Mouse (Mus musculus) gonadal fat pad, adult 2 months (tissue): ENCODE data around the gene Wdr83. TPM values are rescaled to one million over a fixed set of nuclear protein-coding genes. Genes with fewer than 3 reads are reported as not detected.

ENCODE experiments used
- DNase-seq: peaks from one replicate; pipeline ENCODE4 v3.0.0-alpha.2; 2012; ENCODE audit warnings: low read depth
- polyA plus RNA-seq: library from polyadenylated mRNA; depleted of rRNA; stranded (reverse); fragments of >200 nt; gene quantifications from 2 replicates; pipeline ENCODE4 v1.2.3, GENCODE M21; 2012; rRNA removed

The Wdr83 gene
- polyA plus RNA-seq, 1 experiment: 35.7 TPM

GRCm38 (mm10) chr8:85035165-85035727, 45.9 kb downstream of the Wdr83 start:
- no peak for DNase-seq

- no peak for DNase-seq
Observed at GRCm38 (mm10) chr8:85034764-85035163, 46.3 kb downstream of the Wdr83 start.

GRCm38 (mm10) chr8:85033867-85034266, 47.2 kb downstream of the Wdr83 start:
- no peak for DNase-seq

- no peak for DNase-seq
Observed at GRCm38 (mm10) chr8:85032622-85033311, 48.3 kb downstream of the Wdr83 start.

- no peak for DNase-seq
Observed at GRCm38 (mm10) chr8:85029271-85029670, 51.8 kb downstream of the Wdr83 start.

GRCm38 (mm10) chr8:85027922-85028321, 53.2 kb downstream of the Wdr83 start:
- DNase-seq: no peak

- DNase-seq: no peak
Observed at GRCm38 (mm10) chr8:85027516-85027855, 53.6 kb downstream of the Wdr83 start.

GRCm38 (mm10) chr8:85026670-85027515, 54.2 kb downstream of the Wdr83 start, which contains the start of gene Trir:
Trir (plus strand) TSS chr8:85026823.
- no peak for DNase-seq

- DNase-seq: no peak
Observed at GRCm38 (mm10) chr8:85025098-85025932, 55.8 kb downstream of the Wdr83 start, which contains the start of gene Asna1. Asna1 (minus strand) TSS chr8:85025281.

Other genes with a start within 250 kb of the Wdr83 start
- gene Gadd45gip1, start 249.8 kb downstream of the Wdr83 start, polyA plus RNA-seq: 14.6 and 21.4 TPM in 2 replicates
- 75.1 and 88.9 TPM in 2 replicates for gene Rad23a, start 240.6 kb downstream of the Wdr83 start, polyA plus RNA-seq
- gene Calr, start 234.4 kb downstream of the Wdr83 start, polyA plus RNA-seq: 563 and 854 TPM in 2 replicates
- 44.7 and 52.1 TPM in 2 replicates for gene Farsa, start 224.3 kb downstream of the Wdr83 start, polyA plus RNA-seq
- gene Syce2, start 209.2 kb downstream of the Wdr83 start, polyA plus RNA-seq: 3.3 and 3.7 TPM in 2 replicates
- gene Gcdh, start 187.4 kb downstream of the Wdr83 start, polyA plus RNA-seq: 102 and 104 TPM in 2 replicates
- 0.67 and 0.69 TPM in 2 replicates for gene Klf1, start 179.4 kb downstream of the Wdr83 start, polyA plus RNA-seq
- 29.5 and 30.8 TPM in 2 replicates for gene Dnase2a, start 172.7 kb downstream of the Wdr83 start, polyA plus RNA-seq
- 0.56 and 0.66 TPM in 2 replicates for gene Mast1, start 143.9 kb downstream of the Wdr83 start, polyA plus RNA-seq
- not detected in 2 replicates for gene Rtbdn, start 134.3 kb downstream of the Wdr83 start, polyA plus RNA-seq
- 3.3 and 6.8 TPM in 2 replicates for gene Gm49661, start 111.9 kb downstream of the Wdr83 start, polyA plus RNA-seq
- 191 and 202 TPM in 2 replicates for gene Prdx2, start 111.7 kb downstream of the Wdr83 start, polyA plus RNA-seq
- gene Rnaseh2a, start 111.5 kb downstream of the Wdr83 start, polyA plus RNA-seq: 44.0 and 58.8 TPM in 2 replicates
- 37.2 and 42.8 TPM in 2 replicates for gene Junb, start 102.6 kb downstream of the Wdr83 start, polyA plus RNA-seq
- 16.5 and 24.7 TPM in 2 replicates for gene Hook2, start 90.7 kb downstream of the Wdr83 start, polyA plus RNA-seq
- gene Best2, start 66.8 kb downstream of the Wdr83 start, polyA plus RNA-seq: not detected in 2 replicates
- gene Asna1, start 56.0 kb downstream of the Wdr83 start, polyA plus RNA-seq: 154 and 168 TPM in 2 replicates
- gene Trir, start 54.5 kb downstream of the Wdr83 start, polyA plus RNA-seq: 64.2 and 100 TPM in 2 replicates
- 84.8 and 89.2 TPM in 2 replicates for gene Tnpo2, start 44.4 kb downstream of the Wdr83 start, polyA plus RNA-seq
- 56.8 and 59.4 TPM in 2 replicates for gene Fbxw9, start 21.3 kb downstream of the Wdr83 start, polyA plus RNA-seq
- 1.5 and 1.9 TPM in 2 replicates for gene Gm5741, start 13.3 kb downstream of the Wdr83 start, polyA plus RNA-seq
- 44.5 and 48.3 TPM in 2 replicates for gene Dhps, start 9.5 kb downstream of the Wdr83 start, polyA plus RNA-seq
- 170 and 198 TPM in 2 replicates for gene Wdr83os, start 566 bp downstream of the Wdr83 start, polyA plus RNA-seq
- gene Man2b1, start 2.0 kb upstream of the Wdr83 start, polyA plus RNA-seq: 133 and 184 TPM in 2 replicates
- 2.5 and 2.7 TPM in 2 replicates for gene Zfp791, start 41.8 kb upstream of the Wdr83 start, polyA plus RNA-seq
- not detected in 2 replicates for gene Cks1brt, start 70.6 kb upstream of the Wdr83 start, polyA plus RNA-seq
- gene Olfr371, start 144.7 kb upstream of the Wdr83 start, polyA plus RNA-seq: not detected in 2 replicates
- gene Orc6, start 218.3 kb upstream of the Wdr83 start, polyA plus RNA-seq: 13.8 and 15.0 TPM in 2 replicates
- 30.7 and 33.1 TPM in 2 replicates for gene Vps35, start 218.5 kb upstream of the Wdr83 start, polyA plus RNA-seq